Mouse (Mus musculus) ovary, postnatal 10 days (tissue): ENCODE results near the gene Smoc2.

Experiments
- DNase-seq: peaks from one replicate; pipeline ENCODE4 v3.0.0; 2022; ENCODE audit warnings: low spot score

Smoc2 gene

GRCm38 (mm10) chr17:14414511-14414910, 135.2 kb downstream of the Smoc2 start:
- no peak for DNase-seq

DNA sequence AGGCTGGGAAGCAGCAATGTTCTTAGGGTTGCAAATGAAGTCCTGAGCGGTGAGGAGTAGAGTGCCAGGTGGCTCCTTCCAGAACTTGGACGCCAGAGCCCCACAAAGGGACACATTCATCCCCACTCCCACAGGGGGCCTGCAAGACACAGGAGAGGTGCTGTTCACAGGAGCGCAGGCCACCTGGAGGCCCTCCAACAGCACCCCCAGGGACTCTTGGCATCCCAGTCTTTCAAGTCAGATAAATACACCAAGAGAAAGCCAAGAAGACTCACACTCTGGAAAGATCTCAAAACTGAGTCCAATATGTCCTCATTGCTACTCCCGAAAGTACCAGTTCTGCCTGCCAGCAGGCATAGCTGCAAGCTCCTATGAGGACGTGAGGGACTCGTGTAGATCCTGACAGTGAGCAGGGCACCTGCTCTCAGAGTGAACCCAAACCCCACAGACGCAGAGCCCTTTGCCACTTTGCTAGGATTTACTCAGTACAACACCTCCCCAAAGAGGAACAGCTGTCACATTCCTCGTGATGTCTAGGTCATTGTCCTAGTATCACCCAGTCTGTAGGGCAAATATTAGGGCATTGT, 141.2 kb downstream of the Smoc2 start:
- DNase-seq, result no peak

GRCm38 (mm10) chr17:14426481-14426880, 147.2 kb downstream of the Smoc2 start:
- no peak for DNase-seq

DNA sequence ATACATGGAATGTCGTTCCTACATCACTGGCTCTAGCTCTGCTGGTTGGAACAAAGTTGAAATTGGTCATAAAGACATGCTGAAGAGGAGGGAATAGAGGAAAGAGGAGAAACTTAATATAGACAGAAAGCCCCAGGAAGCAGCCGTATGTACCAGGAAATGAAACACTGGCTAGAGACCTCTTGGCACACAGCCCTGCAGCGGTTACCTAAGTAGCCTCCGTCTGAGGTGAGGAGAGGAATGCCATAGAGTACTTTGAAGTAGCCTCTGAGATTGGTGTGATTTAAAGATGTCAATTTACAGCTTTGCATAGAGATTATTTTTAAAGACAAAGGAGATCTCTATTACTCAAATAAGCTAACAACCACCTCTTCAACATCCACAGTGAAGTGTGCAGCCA, 155.4 kb downstream of the Smoc2 start:
- DNase-seq, result no peak

GRCm38 (mm10) chr17:14445611-14446010, 166.3 kb downstream of the Smoc2 start:
- DNase-seq, result no peak

DNA sequence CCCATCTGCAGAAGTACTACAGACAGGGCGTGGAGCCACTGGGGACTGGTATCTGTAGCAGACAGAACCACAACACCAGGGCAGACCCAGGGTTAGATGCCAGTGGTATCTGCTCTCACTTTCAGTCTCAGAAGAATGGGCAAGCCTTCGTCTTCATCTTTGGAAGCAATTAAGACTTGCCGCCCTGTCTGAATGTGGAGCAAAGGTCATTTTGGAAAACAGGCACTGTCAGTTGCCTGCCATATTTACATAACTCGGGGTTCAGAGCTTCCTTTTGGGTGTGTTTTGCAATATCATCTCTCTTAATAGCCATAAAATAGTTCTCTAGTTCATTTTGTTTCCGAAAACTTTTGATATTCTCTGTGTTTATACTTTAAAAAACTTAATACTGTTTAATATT, 168.0 kb downstream of the Smoc2 start:
- no peak for DNase-seq
